Mouse (Mus musculus): ENCODE results near the gene Scgb1b18. TPM values are rescaled to one million over a fixed set of nuclear protein-coding genes. Genes with fewer than 3 reads are reported as not detected.

The Scgb1b18 gene
- polyA plus RNA-seq (2015; fragmentation: Illumina TruSeq; extraction: RNeasy Lipid Tissue Mini Kit (QIAGEN cat#74804); ENCODE audit: insufficient read depth, low replicate concordance): not detected

DNA sequence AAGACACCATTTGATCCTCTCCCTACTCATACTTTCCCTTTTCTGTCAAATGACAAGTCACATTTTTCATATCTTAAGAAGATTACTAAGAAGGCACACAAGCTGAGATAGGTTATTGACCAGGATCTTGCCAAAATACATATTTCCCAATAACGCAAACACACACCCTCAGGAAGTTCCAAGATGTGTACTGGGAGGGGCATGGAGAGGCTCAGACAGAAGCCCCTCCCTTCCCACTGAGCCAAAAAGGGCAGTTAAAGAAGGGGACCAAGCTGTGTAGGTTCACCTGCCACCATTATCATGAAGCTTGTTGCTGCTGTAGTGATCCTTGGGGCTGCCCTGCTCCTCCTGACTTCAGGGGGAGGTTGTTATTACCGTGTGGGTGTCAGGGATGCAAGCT, at the start of gene Scgb1b18:
TSS of gene Scgb1b18 (plus strand) at position 301 of the 400 bp plus-strand sequence.

GRCm38 (mm10) chr7:33173764-33174163, 11.6 kb upstream of the Scgb1b18 start, which contains the start of gene Scgb2b18:
TSS of gene Scgb2b18 (minus strand) at chr7:33173864.

Other genes starting within 250 kb of the Scgb1b18 start
- not detected for gene Scgb2b17, start 129.0 kb upstream of the Scgb1b18 start, polyA plus RNA-seq (2015; fragmentation: Illumina TruSeq; extraction: RNeasy Lipid Tissue Mini Kit (QIAGEN cat#74804); ENCODE audit: insufficient read depth, low replicate concordance)
- gene Scgb1b17, start 122.1 kb upstream of the Scgb1b18 start, polyA plus RNA-seq (2015; fragmentation: Illumina TruSeq; extraction: RNeasy Lipid Tissue Mini Kit (QIAGEN cat#74804); ENCODE audit: insufficient read depth, low replicate concordance): not detected
- not detected for gene Scgb2b18, start 11.7 kb upstream of the Scgb1b18 start, polyA plus RNA-seq (2015; fragmentation: Illumina TruSeq; extraction: RNeasy Lipid Tissue Mini Kit (QIAGEN cat#74804); ENCODE audit: insufficient read depth, low replicate concordance)
- gene Scgb2b19, start 94.8 kb downstream of the Scgb1b18 start, polyA plus RNA-seq (2015; fragmentation: Illumina TruSeq; extraction: RNeasy Lipid Tissue Mini Kit (QIAGEN cat#74804); ENCODE audit: insufficient read depth, low replicate concordance): not detected
- gene Scgb1b19, start 101.7 kb downstream of the Scgb1b18 start, polyA plus RNA-seq (2015; fragmentation: Illumina TruSeq; extraction: RNeasy Lipid Tissue Mini Kit (QIAGEN cat#74804); ENCODE audit: insufficient read depth, low replicate concordance): not detected
- gene Scgb2b20, start 180.8 kb downstream of the Scgb1b18 start, polyA plus RNA-seq (2015; fragmentation: Illumina TruSeq; extraction: RNeasy Lipid Tissue Mini Kit (QIAGEN cat#74804); ENCODE audit: insufficient read depth, low replicate concordance): not detected
- not detected for gene Scgb1b20, start 187.7 kb downstream of the Scgb1b18 start, polyA plus RNA-seq (2015; fragmentation: Illumina TruSeq; extraction: RNeasy Lipid Tissue Mini Kit (QIAGEN cat#74804); ENCODE audit: insufficient read depth, low replicate concordance)

Measured in spleen, adult 10 weeks (tissue).